In the genomic region with DNA sequence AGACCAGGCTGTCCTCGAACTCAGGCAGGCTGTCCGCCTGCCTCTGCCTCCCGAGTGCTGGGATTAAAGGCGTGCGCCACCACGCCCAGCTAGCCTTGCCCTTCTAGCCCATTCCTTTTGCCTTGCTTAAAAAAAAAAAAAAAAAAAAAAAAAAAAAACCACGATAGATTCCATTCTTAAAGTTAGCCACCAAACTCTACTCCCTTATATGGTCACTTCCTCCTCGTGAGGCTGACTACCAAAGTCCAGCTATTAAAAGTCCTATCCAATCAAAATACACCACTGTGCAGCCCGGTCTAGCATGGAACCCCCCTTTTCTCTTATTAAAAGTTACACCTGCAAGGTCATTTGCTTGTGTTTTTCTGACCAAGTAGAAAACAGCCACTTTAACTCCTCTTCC, we compare ENCODE assay signal across 8 mouse cellular contexts. TPM values are rescaled to one million over a fixed set of nuclear protein-coding genes. Genes with fewer than 3 reads are reported as not detected.
DNase-seq lines count a peak whose midpoint lies in the region; ATAC-seq and TF ChIP-seq lines count a peak whose summit lies in the region.

No protein-coding gene starts in this region.

- no peak for TF ChIP-seq CTCF in kidney, postnatal 0 days (IDR thresholded peaks at IDR 0.05; ENCODE audit: low read depth)

- peak; percentile 46 to 65 for DNase-seq in kidney, adult 8-10 months
- DNase-seq in kidney, postnatal 14 days = no peak
- no peak for DNase-seq in forebrain, embryonic 11.5 days (ENCODE audit: low spot score)
- DNase-seq in kidney, postnatal 0 days (ENCODE audit: low spot score) = peak; percentile 36
- no peak for DNase-seq in frontal cortex, adult 2 months (ENCODE audit: extremely low spot score in 1 of 2, low spot score in 1 of 2)
- DNase-seq in thymus, postnatal 25 days = no peak
- no peak for DNase-seq in frontal cortex, postnatal 14 days (ENCODE audit: low spot score in 2 of 2)

- ATAC-seq in forebrain, embryonic 11.5 days (replicated peaks; ENCODE audit: low FRiP score) = no peak
- ATAC-seq in kidney, postnatal 0 days (replicated peaks; ENCODE audit: low FRiP score, low read depth) = no peak
- no peak for ATAC-seq in neural tube, embryonic 15.5 days (ENCODE audit: low FRiP score)

- H3K27ac ChIP-seq in forebrain, embryonic 11.5 days (ENCODE audit: low read depth, low read length) = no peak overlapping the region
- no peak overlapping the region for H3K27ac ChIP-seq in kidney, postnatal 0 days
- H3K27ac ChIP-seq in neural tube, embryonic 15.5 days (replicated peaks) = no peak overlapping the region

- peak overlapping the region; percentile 89; the same call in 1 of the 2 replicates for H3K4me2 ChIP-seq in forebrain, embryonic 11.5 days (ENCODE audit: low read depth, low read length, severe bottlenecking)
- H3K4me2 ChIP-seq in kidney, postnatal 0 days (ENCODE audit: low read length) = no peak overlapping the region
- peak overlapping the region; percentile 88 for H3K4me2 ChIP-seq in neural tube, embryonic 15.5 days

- no peaks in the 10 kb centered on the region for H3K9me3 ChIP-seq in forebrain, embryonic 11.5 days (ENCODE audit: control insufficient read depth, low read length)
- no peaks in the 10 kb centered on the region for H3K9me3 ChIP-seq in kidney, postnatal 0 days (replicated peaks; ENCODE audit: low read length)
- H3K9me3 ChIP-seq in neural tube, embryonic 15.5 days (replicated peaks) = no peaks in the 10 kb centered on the region

- no peaks in the 10 kb centered on the region; the same call in 1 of the 2 replicates for H3K36me3 ChIP-seq in forebrain, embryonic 11.5 days (ENCODE audit: control insufficient read depth, insufficient read depth, low read length)
- peaks cover 7% of the 10 kb centered on the region; the same call in 1 of the 2 replicates for H3K36me3 ChIP-seq in kidney, postnatal 0 days (ENCODE audit: insufficient read depth, low read length)
- H3K36me3 ChIP-seq in neural tube, embryonic 15.5 days = peaks cover 23% of the 10 kb centered on the region

- no peaks in the 10 kb centered on the region for H3K27me3 ChIP-seq in forebrain, embryonic 11.5 days (ENCODE audit: control insufficient read depth, insufficient read depth, low read length)
- H3K27me3 ChIP-seq in kidney, postnatal 0 days (ENCODE audit: insufficient read depth, low read length) = no peaks in the 10 kb centered on the region
- H3K27me3 ChIP-seq in neural tube, embryonic 15.5 days (replicated peaks) = no peaks in the 10 kb centered on the region

- H3K4me3 ChIP-seq in forebrain, embryonic 11.5 days (ENCODE audit: low read depth, low read length) = no peak overlapping the region
- no peak overlapping the region for H3K4me3 ChIP-seq in kidney, postnatal 0 days (replicated peaks; ENCODE audit: low read depth, low read length)
- peak overlapping the region; percentile 84 for H3K4me3 ChIP-seq in neural tube, embryonic 15.5 days (replicated peaks)

- 90% methylated on average over 9 of the region's 9 CpGs for WGBS in forebrain, embryonic 11.5 days
- 72% methylated on average over 9 of the region's 9 CpGs for WGBS in kidney, postnatal 0 days
- WGBS in neural tube, embryonic 15.5 days = 95% methylated on average over 9 of the region's 9 CpGs

- H3K4me1 ChIP-seq in forebrain, embryonic 11.5 days (replicated peaks; ENCODE audit: control insufficient read depth, insufficient read depth, low read length) = peaks cover 11% of the 10 kb centered on the region; the same call in 1 of the 2 replicates
- no peaks in the 10 kb centered on the region; the same call in 1 of the 2 replicates for H3K4me1 ChIP-seq in kidney, postnatal 0 days (replicated peaks; ENCODE audit: insufficient read depth, low read length)
- peaks cover 33% of the 10 kb centered on the region for H3K4me1 ChIP-seq in neural tube, embryonic 15.5 days

- H3K9ac ChIP-seq in forebrain, embryonic 11.5 days (ENCODE audit: low read length) = no peak overlapping the region; the same call in 1 of the 2 replicates
- H3K9ac ChIP-seq in kidney, postnatal 0 days (ENCODE audit: low read depth, low read length) = no peak overlapping the region
- no peak overlapping the region for H3K9ac ChIP-seq in neural tube, embryonic 15.5 days (replicated peaks)

RNA-seq across cellular contexts. Expression of a gene that starts 1.5 kb away (rescaled TPM):
- polyA plus RNA-seq in forebrain, embryonic 11.5 days (2014; fragmentation: Nextera tagmentation; extraction: Ambion mirVana) = 423 and 468 TPM in 2 replicates
- 737 and 848 TPM in 2 replicates for polyA plus RNA-seq in kidney, postnatal 0 days (2015; fragmentation: Nextera tagmentation; extraction: Ambion mirVana)
- polyA plus RNA-seq in neural tube, embryonic 15.5 days (2015; fragmentation: Nextera tagmentation; extraction: Ambion mirVana) = 382 and 405 TPM in 2 replicates
- 1,869 and 1,955 TPM in 2 replicates for polyA plus RNA-seq in frontal cortex, adult 2 months (2012; rRNA removed)

RNA-seq across cellular contexts. Expression of a gene that starts 17.6 kb away (rescaled TPM):
- 16.8 and 18.7 TPM in 2 replicates for polyA plus RNA-seq in forebrain, embryonic 11.5 days (2014; fragmentation: Nextera tagmentation; extraction: Ambion mirVana)
- polyA plus RNA-seq in kidney, postnatal 0 days (2015; fragmentation: Nextera tagmentation; extraction: Ambion mirVana) = 12.0 and 13.1 TPM in 2 replicates
- polyA plus RNA-seq in neural tube, embryonic 15.5 days (2015; fragmentation: Nextera tagmentation; extraction: Ambion mirVana) = 21.2 and 25.6 TPM in 2 replicates
- 31.1 and 33.3 TPM in 2 replicates for polyA plus RNA-seq in frontal cortex, adult 2 months (2012; rRNA removed)

RNA-seq across cellular contexts. Expression of a gene that starts 30.0 kb away (rescaled TPM):
- 5.9 and 7.8 TPM in 2 replicates for polyA plus RNA-seq in forebrain, embryonic 11.5 days (2014; fragmentation: Nextera tagmentation; extraction: Ambion mirVana)
- 48.6 and 62.4 TPM in 2 replicates for polyA plus RNA-seq in kidney, postnatal 0 days (2015; fragmentation: Nextera tagmentation; extraction: Ambion mirVana)
- polyA plus RNA-seq in neural tube, embryonic 15.5 days (2015; fragmentation: Nextera tagmentation; extraction: Ambion mirVana) = 1.2 and 4.4 TPM in 2 replicates
- polyA plus RNA-seq in frontal cortex, adult 2 months (2012; rRNA removed) = 15.9 TPM in 2 replicates

RNA-seq across cellular contexts. Expression of a gene that starts 34.0 kb away (rescaled TPM):
- polyA plus RNA-seq in forebrain, embryonic 11.5 days (2014; fragmentation: Nextera tagmentation; extraction: Ambion mirVana) = 0.08 TPM in 1 of 2 replicates, not detected in the other
- 0.29 and 0.33 TPM in 2 replicates for polyA plus RNA-seq in kidney, postnatal 0 days (2015; fragmentation: Nextera tagmentation; extraction: Ambion mirVana)
- 0.40 TPM in 1 of 2 replicates, not detected in the other for polyA plus RNA-seq in neural tube, embryonic 15.5 days (2015; fragmentation: Nextera tagmentation; extraction: Ambion mirVana)
- polyA plus RNA-seq in frontal cortex, adult 2 months (2012; rRNA removed) = 0.04 TPM in 1 of 2 replicates, not detected in the other

Comparison
In these comparisons a context has a peak if more than half of its experiments do, and no peak if none do; other contexts are left out.
1. DNase-seq: peak in kidney, adult 8-10 months (2 of 2) and kidney, postnatal 0 days (single experiment); none in kidney, postnatal 14 days (single experiment), forebrain, embryonic 11.5 days (single experiment), frontal cortex, adult 2 months (0 of 2), thymus, postnatal 25 days (single experiment) and frontal cortex, postnatal 14 days (0 of 2).